Mouse (Mus musculus) kidney, adult 2 months (tissue): ENCODE results near the gene Rmnd1. TPM values are rescaled to one million over a fixed set of nuclear protein-coding genes. Genes with fewer than 3 reads are reported as not detected.

ENCODE experiments used
- DNase-seq: peaks from one replicate; pipeline ENCODE4 v3.0.0; 2021
- H3K27ac ChIP-seq: fragments of 200-500 bp; 2 replicates; pipeline ENCODE4 v1.5.1; 2012; ENCODE audit warnings: low read depth, low read length, control low read depth, inconsistent platforms; ENCODE audit not compliant: insufficient read depth
- H3K27me3 ChIP-seq: fragments of 200-500 bp; replicated peaks from 2 replicates; pipeline ENCODE4 v1.6.1; 2012; ENCODE audit warnings: mild to moderate bottlenecking, moderate library complexity, low read length, inconsistent platforms; ENCODE audit not compliant: control insufficient read depth, insufficient read depth
- H3K36me3 ChIP-seq: fragments of 200-500 bp; 2 replicates; pipeline ENCODE4 v1.6.1; 2012; ENCODE audit warnings: mild to moderate bottlenecking, moderate library complexity, low read length, inconsistent platforms; ENCODE audit not compliant: control insufficient read depth, insufficient read depth
- H3K4me1 ChIP-seq: fragments of 200-500 bp; 2 replicates; pipeline ENCODE4 v1.6.1; 2011; ENCODE audit warnings: low read length; ENCODE audit not compliant: control insufficient read depth, insufficient read depth
- H3K4me3 ChIP-seq: fragments of 200-500 bp; 2 replicates; pipeline ENCODE4 v1.5.1; 2011; ENCODE audit warnings: mild to moderate bottlenecking, low read depth, low read length, control low read depth; ENCODE audit not compliant: insufficient read depth
- CTCF ChIP-seq: fragments of 200-500 bp; conservative IDR thresholded peaks from 2 replicates; pipeline ENCODE4 v1.5.1; 2011; ENCODE audit warnings: low read depth, mild to moderate bottlenecking, control low read depth, low read length, moderate library complexity, mixed read lengths; ENCODE audit not compliant: insufficient read depth, insufficient read length
- POLR2A ChIP-seq: fragments of 200-500 bp; IDR thresholded peaks from one replicate; pipeline ENCODE4 v1.6.1; 2011; ENCODE audit warnings: low read depth, low read length, control low read depth
- WGBS: fragments of 180-500 bp; shearing (Covaris S2); methylation state at CpG from one replicate; pipeline ENCODE4 v1.1.7; 2018; 5-methylcytosine and 5-hydroxymethylcytosine counted together
- polyA plus RNA-seq: library from polyadenylated mRNA; depleted of rRNA; stranded (reverse); fragments of >200 nt; gene quantifications from 2 replicates; pipeline ENCODE4 v1.2.3, GENCODE M21; 2012

The Rmnd1 gene
- polyA plus RNA-seq, 1 experiment: 72.2 TPM

GRCm38 (mm10) chr10:4386609-4387591 lies 45.3 kb downstream of the Rmnd1 start:
- TF ChIP-seq POLR2A (peak; percentile 56), CTCF (no peak)
- no peaks in the 10 kb centered on the region for H3K27me3 ChIP-seq
- under 1% methylated on average over 87 of the region's 133 CpGs for WGBS
- DNase-seq: peak; percentile 98
- H3K4me1 ChIP-seq: peaks cover 29% of the 10 kb centered on the region
- H3K36me3 ChIP-seq: no peaks in the 10 kb centered on the region
- H3K27ac ChIP-seq: peak overlapping the region; percentile 98
- peak overlapping the region; percentile 60 for H3K4me3 ChIP-seq

GRCm38 (mm10) chr10:4384244-4384643 lies 47.9 kb downstream of the Rmnd1 start:
- H3K27ac ChIP-seq: no peak overlapping the region
- TF ChIP-seq CTCF (no peak), POLR2A (no peak)
- WGBS: 92% methylated on average over 7 of the region's 7 CpGs

DNA sequence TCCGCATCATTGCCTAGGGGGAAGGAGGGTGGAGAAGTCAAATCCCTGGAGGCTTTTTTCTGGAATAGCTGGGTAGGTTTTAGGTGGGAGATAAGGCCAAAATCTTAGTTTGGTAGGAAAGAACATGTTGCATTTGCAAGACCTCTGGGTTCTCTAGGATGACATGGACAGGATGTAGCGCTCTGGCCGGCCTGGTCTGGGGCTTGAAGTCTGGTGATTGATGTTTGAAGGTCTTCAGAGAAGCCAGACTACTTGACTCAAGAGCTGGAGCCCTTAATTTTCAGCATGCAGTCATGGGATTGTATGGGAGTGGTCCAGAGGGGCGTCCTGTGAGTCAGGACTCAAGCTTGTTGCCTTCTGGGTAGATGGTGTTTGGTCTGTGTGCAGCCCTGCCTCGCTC lies 51.4 kb downstream of the Rmnd1 start:
- 82% methylated on average over 5 of the region's 5 CpGs for WGBS
- TF ChIP-seq POLR2A: no peak
- TF ChIP-seq CTCF: no peak
- Histone ChIP-seq H3K4me3 (no peak overlapping the region), H3K36me3 (no peaks in the 10 kb centered on the region), H3K4me1 (peaks cover 4% of the 10 kb centered on the region), H3K27me3 (no peaks in the 10 kb centered on the region), H3K27ac (no peak overlapping the region)
- DNase-seq: no peak

More at GRCm38 (mm10) chr10:4384244-4384643, 47.9 kb downstream of the Rmnd1 start:
- no peaks in the 10 kb centered on the region for H3K36me3 ChIP-seq
- no peaks in the 10 kb centered on the region for H3K27me3 ChIP-seq
- H3K4me3 ChIP-seq: no peak overlapping the region
- peaks cover 8% of the 10 kb centered on the region for H3K4me1 ChIP-seq
- no peak for DNase-seq

DNA sequence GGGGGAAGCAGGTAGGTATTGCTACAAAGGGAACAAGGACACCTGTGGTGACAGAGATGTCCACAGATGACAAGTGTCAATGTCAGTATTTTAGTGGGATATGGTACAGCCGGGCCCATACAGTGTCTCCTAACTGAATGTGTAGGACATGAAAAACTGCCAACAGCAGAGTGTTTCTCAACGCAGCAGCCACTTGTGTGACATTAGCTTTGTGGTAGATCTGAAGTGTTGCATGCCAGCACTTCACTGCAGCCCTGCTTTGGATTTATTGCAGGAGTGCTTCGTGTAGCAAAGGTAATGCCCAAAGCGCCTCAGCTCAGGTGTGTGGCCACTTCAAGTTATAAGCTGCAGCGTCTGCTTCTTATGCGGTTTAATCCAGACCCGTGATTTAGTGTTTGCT lies 55.3 kb downstream of the Rmnd1 start:
- H3K4me1 ChIP-seq: no peaks in the 10 kb centered on the region
- H3K27ac ChIP-seq: no peak overlapping the region
- no peak for DNase-seq
- 63% methylated on average over 7 of the region's 7 CpGs for WGBS
- no peaks in the 10 kb centered on the region for H3K36me3 ChIP-seq
- no peaks in the 10 kb centered on the region for H3K27me3 ChIP-seq
- no peak overlapping the region for H3K4me3 ChIP-seq
- TF ChIP-seq POLR2A (no peak), CTCF (no peak)

DNA sequence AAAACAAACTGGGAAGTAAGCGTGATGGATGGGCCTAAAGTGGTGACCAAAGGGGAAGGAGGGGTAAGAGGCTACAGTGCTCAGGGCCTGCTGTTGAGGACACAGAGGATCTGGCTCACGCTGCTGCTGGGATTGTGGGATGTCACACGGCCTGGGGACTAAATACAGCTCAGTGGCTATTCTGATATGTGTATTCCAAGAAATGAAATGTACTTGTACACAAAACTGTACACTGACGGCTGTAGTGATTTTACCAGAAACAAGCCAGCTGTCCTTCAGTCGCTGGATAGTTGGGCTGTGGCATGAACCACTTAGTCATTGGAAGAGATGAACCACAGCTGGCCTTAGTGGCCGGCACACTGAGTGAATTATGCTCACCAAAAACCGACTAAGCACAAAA lies 55.7 kb downstream of the Rmnd1 start:
- 68% methylated on average over 7 of the region's 7 CpGs for WGBS
- no peaks in the 10 kb centered on the region for H3K4me1 ChIP-seq
- peak; percentile 28 for DNase-seq
- H3K27ac ChIP-seq: no peak overlapping the region
- H3K4me3 ChIP-seq: no peak overlapping the region
- H3K27me3 ChIP-seq: no peaks in the 10 kb centered on the region
- no peak for TF ChIP-seq CTCF
- TF ChIP-seq POLR2A: no peak
- no peaks in the 10 kb centered on the region for H3K36me3 ChIP-seq

DNA sequence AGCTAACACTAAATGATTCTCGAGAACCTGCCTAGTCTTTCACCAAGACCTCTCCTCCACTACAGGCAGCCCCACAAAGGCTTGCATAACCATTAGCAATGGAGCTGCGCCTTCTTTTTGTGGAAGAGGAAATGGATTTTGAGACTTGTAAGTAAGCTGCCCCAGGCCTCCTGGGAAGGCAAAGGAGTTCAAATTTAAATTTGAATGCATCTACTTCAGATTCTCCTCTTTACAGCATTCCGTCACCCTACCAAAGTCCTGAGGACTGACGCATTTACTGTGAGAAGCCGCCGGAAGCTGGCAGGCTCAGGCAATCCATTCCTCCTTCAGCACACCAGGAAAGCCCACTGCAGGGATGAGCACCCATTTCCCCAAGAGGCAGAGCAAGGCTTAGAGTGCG lies 56.9 kb downstream of the Rmnd1 start:
- WGBS: 72% methylated on average over 7 of the region's 7 CpGs
- TF ChIP-seq POLR2A: no peak
- no peak for TF ChIP-seq CTCF
- H3K27ac ChIP-seq: no peak overlapping the region
- H3K4me3 ChIP-seq: no peak overlapping the region
- H3K4me1 ChIP-seq: no peaks in the 10 kb centered on the region
- DNase-seq: no peak
- H3K27me3 ChIP-seq: no peaks in the 10 kb centered on the region
- H3K36me3 ChIP-seq: no peaks in the 10 kb centered on the region

DNA sequence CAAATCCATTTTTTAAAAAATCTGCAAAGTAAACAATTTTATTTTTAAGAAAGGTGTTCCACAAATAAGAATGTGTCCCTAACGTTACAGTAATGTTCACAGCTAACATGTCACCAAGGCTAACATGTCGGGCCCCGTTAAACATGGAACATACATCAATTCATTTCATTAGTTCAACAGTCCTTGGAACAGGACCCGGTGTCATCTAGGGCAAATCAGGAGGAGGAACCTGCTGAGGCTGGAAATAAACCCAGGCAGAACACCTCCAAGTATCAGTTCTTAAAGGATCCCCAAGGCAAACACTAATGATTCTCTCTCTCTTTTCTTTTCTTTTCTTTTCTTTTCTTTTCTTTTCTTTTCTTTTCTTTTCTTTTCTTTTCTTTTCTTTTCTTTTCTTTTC lies 57.5 kb downstream of the Rmnd1 start:
- no peak for DNase-seq
- no peak for TF ChIP-seq CTCF
- TF ChIP-seq POLR2A: no peak
- Histone ChIP-seq H3K4me3 (no peak overlapping the region), H3K4me1 (no peaks in the 10 kb centered on the region), H3K27ac (no peak overlapping the region), H3K36me3 (no peaks in the 10 kb centered on the region), H3K27me3 (no peaks in the 10 kb centered on the region)
- WGBS: 66% methylated on average over 4 of the region's 4 CpGs
